Mouse (Mus musculus) T-helper 17 cell (primary cell): ENCODE data around the gene Smim9.
"Not testable (repeated sequence)": the region's sequence is repeated elsewhere in the genome, so short reads cannot be mapped to it uniquely, and the experiment has no call there.

Experiments
- in situ Hi-C, 2 experiments: fragments of 300-600 bp; cut with MboI, MseI; formaldehyde crosslinking; loops; 1 replicate in 1 of 2; 2 replicates in 1 of 2; pipeline ENCODE4 v1.15.1; 2025; ENCODE audit warnings: high pct_unique_total_duplicates in 2 of 2

Smim9 gene

DNA sequence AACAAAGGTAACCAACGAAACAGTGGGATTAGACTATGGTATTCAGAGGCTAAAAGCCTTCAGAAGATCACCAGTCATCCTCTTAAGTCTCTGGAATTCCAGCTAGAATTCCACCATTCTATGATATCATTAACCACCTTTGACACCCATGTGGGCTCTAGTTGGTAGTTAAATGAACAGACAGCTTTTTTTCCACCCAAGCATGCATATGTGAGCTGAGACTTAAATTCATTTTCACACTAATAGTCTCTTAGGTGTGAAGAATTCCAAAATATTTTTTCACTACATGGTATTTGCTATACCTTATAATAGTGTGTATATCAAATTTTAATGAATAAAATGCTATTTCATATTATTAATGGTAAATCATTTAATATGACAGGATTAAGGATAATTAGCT, at the start of gene Smim9:
Gene Smim9 (minus strand): TSS at position 101 of the 400 bp plus-strand sequence.
- in situ Hi-C loops, result no loop called here

- in situ Hi-C loops, result no loop called here
These were observed 7.9 kb downstream of the Smim9 start for GRCm38 (mm10) chrX:75155576-75156243.

DNA sequence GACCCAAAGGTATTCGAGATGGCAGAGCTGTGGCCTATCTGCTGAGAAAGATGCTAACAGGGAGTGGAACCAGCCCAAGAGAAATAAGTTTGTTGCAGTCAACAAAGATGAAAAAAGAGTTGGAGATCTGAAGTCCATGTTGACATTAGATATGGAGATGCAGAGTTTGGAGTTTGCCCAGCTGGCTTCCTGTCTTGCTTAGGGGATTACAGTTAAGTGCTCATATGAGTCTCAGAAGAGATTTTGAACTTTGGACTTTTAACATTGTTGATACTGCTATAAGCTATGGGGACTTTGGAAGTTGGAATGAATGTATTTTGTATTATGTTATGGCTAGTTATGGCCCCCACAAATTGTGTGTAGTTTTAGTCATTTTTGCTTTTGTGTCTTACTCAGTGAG, 11.3 kb downstream of the Smim9 start:
- in situ Hi-C loops, result no loop called here

DNA sequence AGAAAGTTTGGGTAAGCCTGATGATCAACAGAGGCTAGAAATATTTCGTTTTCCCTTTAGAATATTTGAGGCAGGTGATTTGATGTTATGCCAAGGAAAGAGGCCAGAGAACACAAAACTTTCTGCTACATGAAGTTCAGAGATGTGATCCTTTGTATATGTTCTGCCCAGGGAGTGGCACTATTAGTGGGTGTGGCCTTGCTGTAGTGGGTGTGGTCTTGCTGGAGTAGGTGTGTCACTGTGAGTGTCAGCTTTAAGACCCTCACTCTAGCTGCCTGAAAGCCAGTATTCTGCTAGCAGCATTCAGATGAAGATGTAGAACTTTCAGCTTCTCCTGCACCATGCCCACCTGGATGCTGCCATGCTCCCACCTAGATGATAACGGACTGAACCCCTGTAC, 13.3 kb downstream of the Smim9 start:
- in situ Hi-C loops, result no loop called here

DNA sequence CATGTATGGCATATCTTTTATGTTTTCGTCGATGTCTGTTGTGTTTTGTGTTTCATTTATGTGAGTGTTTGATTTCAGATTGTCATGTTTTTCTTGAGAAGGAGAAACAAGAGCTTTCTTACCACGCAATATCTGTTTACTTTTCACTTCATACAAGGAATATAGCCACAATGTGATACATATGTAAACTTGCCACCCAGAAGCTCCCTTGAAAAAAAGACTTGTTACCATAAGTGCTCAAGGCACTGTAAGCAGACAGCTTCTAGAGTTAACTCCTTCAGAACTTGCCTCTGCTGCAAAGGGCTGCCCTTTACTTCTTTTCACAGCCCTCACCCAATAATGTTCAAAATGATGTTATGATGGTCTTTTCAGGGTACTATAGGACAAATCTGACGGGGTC, 15.2 kb downstream of the Smim9 start:
- in situ Hi-C loops, result no loop called here

DNA sequence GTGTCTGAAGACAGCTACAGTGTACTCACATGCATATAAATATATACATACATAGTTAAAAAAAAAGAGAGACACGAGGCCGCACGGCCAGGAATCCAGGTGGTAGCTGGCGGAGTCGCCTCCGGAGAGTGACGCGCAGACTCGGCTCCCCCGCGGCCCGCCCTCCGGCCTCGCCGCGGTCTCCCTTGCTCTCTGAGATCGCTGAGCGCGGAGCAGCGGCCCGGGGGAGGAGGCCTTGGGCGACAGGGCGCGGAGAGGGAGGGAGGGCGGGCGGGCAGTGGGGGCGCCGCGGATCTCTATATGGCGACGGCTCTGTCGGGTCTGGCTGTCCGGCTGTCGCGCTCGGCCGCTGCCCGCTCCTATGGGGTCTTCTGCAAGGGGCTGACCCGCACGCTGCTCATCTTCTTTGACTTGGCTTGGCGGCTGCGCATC, 20.4 kb downstream of the Smim9 start:
- in situ Hi-C loops, result not testable (repeated sequence)

DNA sequence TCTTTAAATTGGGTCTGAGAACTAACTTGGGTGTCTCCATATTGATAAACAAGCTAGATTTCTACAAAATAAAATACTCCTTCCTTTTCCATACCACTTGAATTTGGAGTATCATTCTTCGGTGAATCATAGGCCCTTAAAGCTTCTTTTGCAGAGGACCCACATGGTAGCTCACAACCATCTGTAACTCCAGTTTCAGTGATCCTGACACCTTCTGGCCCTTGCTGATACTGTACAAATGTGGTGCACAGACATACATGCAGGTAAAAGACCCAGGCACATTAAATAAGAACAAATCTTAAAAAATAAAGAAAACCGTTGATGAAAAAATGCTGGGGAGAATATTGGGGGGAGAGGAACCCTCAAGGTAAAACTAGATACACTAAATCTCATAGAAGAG, 25.4 kb downstream of the Smim9 start:
- in situ Hi-C loops, result no loop called here

GRCm38 (mm10) chrX:75137729-75138128, 25.8 kb downstream of the Smim9 start:
- in situ Hi-C loops, result no loop called here

DNA sequence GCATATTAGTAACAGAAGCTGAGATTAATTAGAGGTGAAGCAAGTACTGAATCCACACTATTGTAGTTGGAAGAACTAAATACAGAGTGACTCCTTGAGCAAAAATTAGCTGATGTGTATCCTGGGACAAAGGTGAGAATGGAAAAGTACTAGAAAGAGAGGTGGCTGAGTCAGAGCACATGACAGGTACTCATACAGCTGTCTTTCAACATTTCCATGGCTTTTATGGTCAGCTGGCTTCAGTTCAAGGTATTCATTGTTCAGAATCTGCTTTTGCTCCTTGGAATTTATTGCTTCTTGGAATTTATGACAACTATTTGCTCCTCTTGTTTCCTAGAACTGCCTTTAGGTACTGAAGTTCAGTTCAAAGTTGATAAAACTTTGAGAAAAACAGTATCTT, 26.6 kb downstream of the Smim9 start:
- in situ Hi-C loops, result no loop called here

- in situ Hi-C loops, result no loop called here
These were observed 33.0 kb downstream of the Smim9 start, which contains the start of gene Mpp1 for GRCm38 (mm10) chrX:75130467-75131160. Gene Mpp1, minus strand, starts transcription at chrX:75131016.

- in situ Hi-C loops, result loop anchor here in 1 of 2 experiments (10.0 kb wide), 1 partner anchor 1435 kb away; no protein-coding TSS in a partner anchor
These were observed 34.1 kb downstream of the Smim9 start for GRCm38 (mm10) chrX:75129474-75129873.

DNA sequence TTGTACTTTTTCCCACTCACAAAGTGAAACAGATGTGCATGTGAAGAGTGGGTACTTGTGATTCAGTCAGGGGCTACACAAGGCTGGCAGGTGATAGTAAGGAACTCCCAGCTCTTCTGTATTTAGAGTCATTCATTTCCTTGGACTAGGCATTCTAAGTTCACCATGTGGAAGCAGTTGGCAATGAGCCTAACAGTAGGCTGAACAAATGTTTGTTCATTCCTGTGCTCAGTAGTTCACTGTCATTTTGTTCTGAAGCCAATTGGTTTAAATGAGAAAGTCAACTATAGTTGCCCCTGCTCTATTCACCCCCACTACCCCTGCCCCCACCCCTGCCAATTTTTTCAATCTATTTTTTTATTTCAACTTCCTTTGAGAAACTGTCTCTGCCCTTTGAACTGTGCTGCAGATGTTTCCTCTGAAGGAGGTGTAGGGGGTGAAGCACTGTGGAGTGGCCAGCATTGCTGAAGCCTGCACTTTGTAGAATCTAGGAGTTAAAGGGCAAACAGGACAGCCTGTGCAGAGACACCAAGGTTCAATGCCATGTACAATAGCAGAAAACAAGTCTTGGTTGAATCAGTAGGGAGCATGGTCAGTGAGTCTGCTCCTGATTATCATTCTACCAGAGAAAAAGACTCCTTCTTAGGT, 35.1 kb downstream of the Smim9 start:
- in situ Hi-C loops, result loop anchor here in 1 of 2 experiments (10.0 kb wide), 1 partner anchor 1434 kb away; no protein-coding TSS in a partner anchor

DNA sequence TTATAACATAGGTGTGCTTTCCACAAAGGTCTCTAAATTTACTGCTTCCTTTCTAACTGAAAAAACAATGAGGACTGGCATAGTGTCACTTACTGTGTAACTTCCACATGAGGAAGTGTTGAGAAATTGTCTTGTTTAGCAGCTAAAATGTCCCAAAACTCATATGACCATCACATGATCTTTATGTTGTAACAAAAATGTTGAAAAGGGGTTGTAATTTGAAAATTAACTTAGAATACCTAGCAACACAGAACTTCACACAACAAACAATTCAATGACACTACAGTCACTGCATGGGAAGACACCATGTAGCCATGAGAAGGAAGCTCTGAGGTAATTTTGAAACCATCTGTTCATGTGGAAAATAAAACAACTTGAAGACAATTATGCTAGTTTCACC, 36.7 kb downstream of the Smim9 start:
- in situ Hi-C loops, result loop anchor here in 1 of 2 experiments (10.0 kb wide), 1 partner anchor 1432 kb away; no protein-coding TSS in a partner anchor

DNA sequence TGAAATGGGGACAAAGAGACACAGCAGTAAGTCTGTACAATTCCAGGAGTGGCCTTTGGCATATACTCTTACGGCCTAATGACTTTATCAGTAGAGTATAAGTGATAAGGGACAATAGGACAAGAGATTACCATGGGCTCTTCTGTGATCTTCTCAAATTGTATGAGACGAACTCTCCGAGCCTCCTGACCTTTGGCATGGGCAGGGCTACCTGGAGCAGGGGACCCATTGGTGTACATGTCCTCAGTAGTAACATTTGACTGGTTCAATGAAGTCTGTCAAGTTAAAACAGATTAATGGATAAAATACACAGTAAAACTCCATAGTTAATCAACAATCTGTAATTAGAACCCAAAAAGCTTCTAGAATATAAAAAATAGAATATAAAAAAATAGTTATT, 38.0 kb downstream of the Smim9 start:
- in situ Hi-C loops, result loop anchor here in 1 of 2 experiments (10.0 kb wide), 1 partner anchor 1431 kb away; no protein-coding TSS in a partner anchor

DNA sequence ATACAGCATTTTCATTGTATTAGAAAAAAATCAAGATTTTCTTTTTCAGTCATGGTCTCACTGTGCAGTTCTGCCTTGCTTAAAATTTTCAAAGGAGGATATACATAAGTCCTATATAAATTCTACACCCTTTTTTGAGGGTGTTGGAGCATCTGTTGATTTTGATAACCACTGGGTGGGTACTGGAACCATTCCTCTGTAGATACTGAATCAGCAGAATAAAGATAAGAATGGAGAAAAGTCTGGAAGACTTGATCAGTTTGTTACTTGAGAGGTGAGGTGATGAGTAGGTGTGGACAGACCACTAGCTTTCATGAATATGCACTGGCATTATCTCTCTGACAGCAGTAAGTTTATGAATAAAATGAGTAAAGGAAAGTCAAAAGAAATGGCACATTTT, 48.0 kb downstream of the Smim9 start:
- in situ Hi-C loops, result no loop called here

GRCm38 (mm10) chrX:75102293-75102692, 61.3 kb downstream of the Smim9 start:
- in situ Hi-C loops, result no loop called here

GRCm38 (mm10) chrX:75098799-75099198, 64.8 kb downstream of the Smim9 start:
- in situ Hi-C loops, result loop anchor here in 1 of 2 experiments (10.0 kb wide), 1 partner anchor 674 kb away; the partner anchor contains the start of gene G6pdx

DNA sequence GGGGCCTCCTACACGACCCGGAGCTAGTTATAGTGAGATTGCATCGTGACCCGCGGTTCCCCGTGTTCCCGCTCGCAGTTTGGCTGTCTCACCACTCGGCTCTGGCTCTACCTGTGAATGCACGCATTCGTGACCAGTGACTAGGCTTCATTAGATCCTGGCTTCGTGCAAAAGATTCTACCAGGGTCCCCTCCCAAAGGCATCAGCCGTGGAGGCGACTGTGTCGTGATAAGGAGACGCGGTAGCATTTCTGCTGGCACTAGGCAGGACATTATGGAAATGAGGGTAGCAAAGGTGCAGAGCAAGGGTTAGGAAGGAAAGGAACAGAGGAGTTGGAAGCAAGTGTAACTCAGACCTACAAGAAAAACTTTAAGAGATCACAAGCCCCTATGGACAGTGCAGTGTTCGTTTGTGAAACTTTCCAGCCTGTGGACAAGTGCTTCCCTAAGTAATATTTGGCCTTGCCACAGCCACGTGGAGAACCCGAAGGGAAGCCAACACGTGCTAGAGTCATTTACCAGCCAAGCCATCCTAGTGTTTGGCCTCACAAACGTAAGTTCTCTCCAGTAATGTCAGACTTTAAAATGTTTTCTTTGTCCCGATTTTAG, 67.3 kb downstream of the Smim9 start:
- in situ Hi-C loops, result loop anchor here in 1 of 2 experiments (10.0 kb wide), 1 partner anchor 671 kb away; the partner anchor contains the start of gene G6pdx
